Mouse (Mus musculus) MEL (cell line): ENCODE data around the gene Bin2. TPM values are rescaled to one million over a fixed set of nuclear protein-coding genes. Genes with fewer than 3 reads are reported as not detected.

ENCODE experiments used
- DNase-seq: peaks from one replicate; pipeline ENCODE4 v3.0.0; 2011; ENCODE audit warnings: low read depth, low spot score
- H3K27ac ChIP-seq: 2 replicates; pipeline ENCODE4 v1.5.1; 2012; ENCODE audit warnings: low read depth, mild to moderate bottlenecking, control low read depth, low read length, moderate library complexity; ENCODE audit not compliant: control insufficient read depth
- H3K27me3 ChIP-seq, 2 experiments: fragments of 150-350 bp in 1 of 2; sonication (generic) in 1 of 2; 2 replicates each; pipeline ENCODE4 v1.6.1; 2012; ENCODE audit warnings: low read length in 2 of 2, mild to moderate bottlenecking in 2 of 2, improper control_type of control experiment in 1 of 2, moderate library complexity in 1 of 2; ENCODE audit not compliant: insufficient read depth in 2 of 2, control insufficient read depth in 1 of 2
- H3K36me3 ChIP-seq, 2 experiments: 2 replicates each; pipeline ENCODE4 v1.6.1; 2012 to 2014; ENCODE audit warnings: low read length in 2 of 2, improper control_type of control experiment in 1 of 2, inconsistent platforms in 1 of 2, mild to moderate bottlenecking in 1 of 2; ENCODE audit not compliant: insufficient read depth in 2 of 2, control insufficient read depth in 1 of 2
- H3K4me1 ChIP-seq, 2 experiments: fragments of 150-350 bp in 1 of 2; sonication (generic) in 1 of 2; 2 replicates each; pipeline ENCODE4 v1.6.1; 2012; ENCODE audit warnings: low read length in 2 of 2, improper control_type of control experiment in 1 of 2, mild to moderate bottlenecking in 1 of 2; ENCODE audit not compliant: insufficient read depth in 2 of 2, control insufficient read depth in 1 of 2
- H3K4me3 ChIP-seq, 2 experiments: fragments of 150-350 bp in 1 of 2; sonication (generic) in 1 of 2; 2 replicates each; pipeline ENCODE4 v1.5.1; 2012; ENCODE audit warnings: low read depth in 2 of 2, low read length in 2 of 2, mild to moderate bottlenecking in 2 of 2, moderate library complexity in 2 of 2, control low read depth in 1 of 2, improper control_type of control experiment in 1 of 2; ENCODE audit not compliant: control insufficient read depth in 1 of 2, insufficient read depth in 1 of 2
- H3K79me2 ChIP-seq: 2 replicates; pipeline ENCODE4 v1.6.1; 2012; ENCODE audit warnings: mild to moderate bottlenecking, low read length, moderate library complexity; ENCODE audit not compliant: control insufficient read depth, poor library complexity, insufficient read depth
- H3K9ac ChIP-seq: 2 replicates; pipeline ENCODE4 v1.6.1; 2012; ENCODE audit warnings: low read depth, mild to moderate bottlenecking, control low read depth, low read length, moderate library complexity; ENCODE audit not compliant: control insufficient read depth, poor library complexity, severe bottlenecking
- H3K9me3 ChIP-seq: fragments of 150-350 bp; sonication (generic); replicated peaks from 2 replicates; pipeline ENCODE4 v1.6.1; 2012; ENCODE audit warnings: mild to moderate bottlenecking, low read length, improper control_type of control experiment, moderate library complexity; ENCODE audit not compliant: insufficient read depth
- BHLHE40 ChIP-seq: IDR thresholded peaks from 2 replicates; pipeline ENCODE4 v1.6.1; 2012; ENCODE audit warnings: low read depth, mild to moderate bottlenecking, inconsistent platforms, low read length, improper control_type of control experiment, borderline replicate concordance
- CHD1 ChIP-seq: IDR thresholded peaks from 2 replicates; pipeline ENCODE4 v1.6.1; 2012; ENCODE audit warnings: low read depth, mild to moderate bottlenecking, inconsistent platforms, low read length, improper control_type of control experiment
- CHD2 ChIP-seq: IDR thresholded peaks from 2 replicates; pipeline ENCODE4 v1.6.1; 2011; ENCODE audit warnings: low read length, improper control_type of control experiment
- CTCF ChIP-seq, 3 experiments: IDR thresholded peaks in 2 of 3; conservative IDR thresholded peaks in 1 of 3; 2 replicates each; pipeline ENCODE4 v1.5.1; 2011 to 2012; ENCODE audit warnings: low read length in 3 of 3, low read depth in 2 of 3, mild to moderate bottlenecking in 2 of 3, improper control_type of control experiment in 1 of 3, inconsistent platforms in 1 of 3, mixed read lengths in 1 of 3, moderate library complexity in 1 of 3; ENCODE audit not compliant: control insufficient read depth in 1 of 3, insufficient read depth in 1 of 3, poor library complexity in 1 of 3, severe bottlenecking in 1 of 3
- E2F4 ChIP-seq: IDR thresholded peaks from 2 replicates; pipeline ENCODE4 v1.6.1; 2011; ENCODE audit warnings: low read depth, low read length, improper control_type of control experiment, borderline replicate concordance
- ELF1 ChIP-seq: IDR thresholded peaks from 2 replicates; pipeline ENCODE4 v1.6.1; 2014; ENCODE audit warnings: low read depth, mild to moderate bottlenecking, inconsistent platforms, low read length, improper control_type of control experiment, moderate library complexity
- EP300 ChIP-seq, 2 experiments: IDR thresholded peaks; 2 replicates each; pipeline ENCODE4 v1.6.1; 2011; ENCODE audit warnings: improper control_type of control experiment in 2 of 2, low read length in 2 of 2, low read depth in 1 of 2, mild to moderate bottlenecking in 1 of 2
- ETS1 ChIP-seq: IDR thresholded peaks from 2 replicates; pipeline ENCODE4 v1.6.1; 2012; ENCODE audit warnings: low read depth, mild to moderate bottlenecking, inconsistent platforms, low read length, improper control_type of control experiment, moderate library complexity
- HCFC1 ChIP-seq: IDR thresholded peaks from 2 replicates; pipeline ENCODE4 v1.6.1; 2012; ENCODE audit warnings: low read depth, mild to moderate bottlenecking, inconsistent platforms, low read length, improper control_type of control experiment, moderate library complexity
- JUND ChIP-seq: IDR thresholded peaks from 2 replicates; pipeline ENCODE4 v1.6.1; 2011; ENCODE audit warnings: low read depth, mild to moderate bottlenecking, improper control_type of control experiment, low read length
- MAFK ChIP-seq: IDR thresholded peaks from 2 replicates; pipeline ENCODE4 v1.6.1; 2011; ENCODE audit warnings: low read depth, mild to moderate bottlenecking, low read length, improper control_type of control experiment, borderline replicate concordance
- MAX ChIP-seq: IDR thresholded peaks from 2 replicates; pipeline ENCODE4 v1.6.1; 2011; ENCODE audit warnings: low read length, improper control_type of control experiment
- MAZ ChIP-seq: IDR thresholded peaks from 2 replicates; pipeline ENCODE4 v1.6.1; 2012; ENCODE audit warnings: low read depth, mild to moderate bottlenecking, inconsistent platforms, low read length, improper control_type of control experiment
- MEF2A ChIP-seq: IDR thresholded peaks from 2 replicates; pipeline ENCODE4 v1.6.1; 2014; ENCODE audit warnings: low read depth, mild to moderate bottlenecking, inconsistent platforms, low read length, improper control_type of control experiment; ENCODE audit not compliant: poor library complexity, insufficient replicate concordance, severe bottlenecking; ENCODE audit errors: extremely low read depth
- MXI1 ChIP-seq: IDR thresholded peaks from 2 replicates; pipeline ENCODE4 v1.6.1; 2011; ENCODE audit warnings: mild to moderate bottlenecking, low read depth, low read length, improper control_type of control experiment
- MYB ChIP-seq: IDR thresholded peaks from 2 replicates; pipeline ENCODE4 v1.6.1; 2011; ENCODE audit warnings: mild to moderate bottlenecking, low read depth, low read length, improper control_type of control experiment
- MYC ChIP-seq: IDR thresholded peaks from 2 replicates; pipeline ENCODE4 v1.6.1; 2011; ENCODE audit warnings: low read depth, mild to moderate bottlenecking, low read length, improper control_type of control experiment, moderate library complexity
- NRF1 ChIP-seq: IDR thresholded peaks from 2 replicates; pipeline ENCODE4 v1.6.1; 2014; ENCODE audit warnings: low read depth, mild to moderate bottlenecking, inconsistent platforms, low read length, improper control_type of control experiment, moderate library complexity; ENCODE audit not compliant: poor library complexity, insufficient read depth, severe bottlenecking
- POLR2A ChIP-seq, 2 experiments: IDR thresholded peaks; 2 replicates each; pipeline ENCODE4 v1.6.1; 2011 to 2012; ENCODE audit warnings: low read length in 2 of 2, mild to moderate bottlenecking in 2 of 2, control low read depth in 1 of 2, improper control_type of control experiment in 1 of 2, low read depth in 1 of 2, moderate library complexity in 1 of 2; ENCODE audit not compliant: control insufficient read depth in 1 of 2, insufficient read depth in 1 of 2, poor library complexity in 1 of 2
- RAD21 ChIP-seq: IDR thresholded peaks from 2 replicates; pipeline ENCODE4 v1.6.1; 2011; ENCODE audit warnings: mild to moderate bottlenecking, low read depth, low read length, improper control_type of control experiment
- SIN3A ChIP-seq: IDR thresholded peaks from 2 replicates; pipeline ENCODE4 v1.6.1; 2012; ENCODE audit warnings: low read length, improper control_type of control experiment, inconsistent platforms
- SMC3 ChIP-seq: IDR thresholded peaks from 2 replicates; pipeline ENCODE4 v1.6.1; 2011; ENCODE audit warnings: low read depth, low read length, improper control_type of control experiment
- TAL1 ChIP-seq: IDR thresholded peaks from 2 replicates; pipeline ENCODE4 v1.6.1; 2012; ENCODE audit warnings: mild to moderate bottlenecking, inconsistent platforms, low read length, moderate library complexity, mixed read lengths
- TCF12 ChIP-seq: IDR thresholded peaks from 2 replicates; pipeline ENCODE4 v1.6.1; 2014; ENCODE audit warnings: low read depth, mild to moderate bottlenecking, inconsistent platforms, low read length, improper control_type of control experiment, moderate library complexity
- UBTF ChIP-seq: IDR thresholded peaks from 2 replicates; pipeline ENCODE4 v1.6.1; 2012; ENCODE audit warnings: low read depth, mild to moderate bottlenecking, inconsistent platforms, low read length, improper control_type of control experiment, moderate library complexity, borderline replicate concordance; ENCODE audit not compliant: insufficient read depth
- USF1 ChIP-seq: IDR thresholded peaks from 2 replicates; pipeline ENCODE4 v1.6.1; 2014; ENCODE audit warnings: low read depth, mild to moderate bottlenecking, inconsistent platforms, low read length, improper control_type of control experiment, moderate library complexity
- USF2 ChIP-seq, 2 experiments: IDR thresholded peaks; 2 replicates each; pipeline ENCODE4 v1.6.1; 2011 to 2012; ENCODE audit warnings: improper control_type of control experiment in 2 of 2, low read length in 2 of 2, borderline replicate concordance in 1 of 2, inconsistent platforms in 1 of 2, low read depth in 1 of 2, mild to moderate bottlenecking in 1 of 2; ENCODE audit not compliant: insufficient read depth in 1 of 2
- ZMIZ1 ChIP-seq: IDR thresholded peaks from 2 replicates; pipeline ENCODE4 v1.6.1; 2012; ENCODE audit warnings: low read depth, mild to moderate bottlenecking, inconsistent platforms, low read length, improper control_type of control experiment, moderate library complexity
- ZNF384 ChIP-seq: IDR thresholded peaks from 2 replicates; pipeline ENCODE4 v1.6.1; 2012; ENCODE audit warnings: low read depth, mild to moderate bottlenecking, inconsistent platforms, low read length, improper control_type of control experiment
- polyA plus RNA-seq, 2 experiments: library from polyadenylated mRNA; stranded (reverse) in 1 of 2; unstranded in 1 of 2; fragments of >175 nt in 1 of 2; fragments of >200 nt in 1 of 2; gene quantifications; 2 replicates each; pipeline versions ENCODE4 v1.2.1 to v1.2.4; 2012; ENCODE audit warnings: low replicate concordance in 2 of 2, low read depth in 1 of 2; ENCODE audit not compliant: insufficient read length in 2 of 2, insufficient read depth in 1 of 2, missing spikeins in 1 of 2
- total RNA-seq: library from RNA; depleted of rRNA; stranded (reverse); fragments of 300-350 nt; gene quantifications from 2 replicates; pipeline ENCODE4 v1.2.3, GENCODE M21; 2012

The Bin2 gene
- total and polyA plus RNA-seq, 3 experiments, result 79.9 to 128 (median 106) TPM

- peak; percentile 87 for TF ChIP-seq JUND
- TF ChIP-seq CHD1, result peak; percentile 70; the same call in 1 of the 2 replicates
- no peak for TF ChIP-seq MAZ
- no peak for TF ChIP-seq MYB
- no peak for TF ChIP-seq UBTF
- peak in 1 of 2 experiments; percentile 10; a peak in 1 of 4 replicates for TF ChIP-seq POLR2A (IDR thresholded peaks at IDR 0.05; ENCODE audit: control insufficient read depth in 1 of 2, insufficient read depth in 1 of 2, low read depth in 1 of 2, low read length in 2 of 2, poor library complexity in 1 of 2)
- H3K27ac ChIP-seq, result peak overlapping the region; percentile 92
- no peaks in the 10 kb centered on the region for H3K27me3 ChIP-seq
- peak overlapping the region; percentile 77 for H3K9ac ChIP-seq
- peak overlapping the region; percentile 67 to 71 for H3K4me3 ChIP-seq
- peaks cover 23 to 35% of the 10 kb centered on the region in 2 experiments for H3K4me1 ChIP-seq
- H3K36me3 ChIP-seq, result peaks cover 0 to 26% of the 10 kb centered on the region in 2 experiments; a peak in 2 of 4 replicates
- H3K79me2 ChIP-seq, result peaks cover 6% of the 10 kb centered on the region
- peak; percentile 82 for DNase-seq
- no peaks in the 10 kb centered on the region for H3K9me3 ChIP-seq
Measured at GRCm38 (mm10) chr15:100686434-100686833, 17.1 kb upstream of the Bin2 start.

- H3K9me3 ChIP-seq, result no peaks in the 10 kb centered on the region
- H3K4me3 ChIP-seq, result peak overlapping the region; percentile 67 to 71
- H3K4me1 ChIP-seq, result peaks cover 23 to 35% of the 10 kb centered on the region in 2 experiments
- H3K27me3 ChIP-seq, result no peaks in the 10 kb centered on the region
- DNase-seq, result peak; percentile 91
- peaks cover 0 to 26% of the 10 kb centered on the region in 2 experiments; a peak in 2 of 4 replicates for H3K36me3 ChIP-seq
- H3K79me2 ChIP-seq, result peaks cover 6% of the 10 kb centered on the region
- peak overlapping the region; percentile 92 for H3K27ac ChIP-seq
- peak overlapping the region; percentile 77 for H3K9ac ChIP-seq
- TF ChIP-seq MAX, result peak; percentile 95
- peak in 1 of 2 experiments; percentile 54; a peak in 1 of 4 replicates for TF ChIP-seq POLR2A (IDR thresholded peaks at IDR 0.05; ENCODE audit: control insufficient read depth in 1 of 2, insufficient read depth in 1 of 2, low read depth in 1 of 2, low read length in 2 of 2, poor library complexity in 1 of 2)
- TF ChIP-seq NRF1, result peak; percentile 36; the same call in 1 of the 2 replicates
- peak; percentile 66; the same call in 1 of the 2 replicates for TF ChIP-seq ZMIZ1
- TF ChIP-seq USF2 (IDR thresholded peaks at IDR 0.05; ENCODE audit: borderline replicate concordance in 1 of 2, insufficient read depth in 1 of 2, low read depth in 1 of 2, low read length in 2 of 2), result no peak
- no peak for TF ChIP-seq RAD21
- TF ChIP-seq MEF2A, result 0 out of 2 replicates have a peak, but pooled peaks have one; percentile 56
- peak; percentile 70 for TF ChIP-seq HCFC1
- TF ChIP-seq MAFK, result peak; percentile 75; the same call in 1 of the 2 replicates
- peak; percentile 87 for TF ChIP-seq MXI1
- peak; percentile 98 for TF ChIP-seq MYB
- peak; percentile 71 for TF ChIP-seq ZNF384
- TF ChIP-seq BHLHE40, result peak; percentile 83; the same call in 1 of the 2 replicates
- TF ChIP-seq USF1, result 0 out of 2 replicates have a peak, but pooled peaks have one; percentile 36
- TF ChIP-seq EP300 (IDR thresholded peaks at IDR 0.05; ENCODE audit: low read depth in 1 of 2, low read length in 2 of 2), result peak; percentile 99 to 100
- peak; percentile 15; the same call in 1 of the 2 replicates for TF ChIP-seq SMC3
- peak; percentile 100 for TF ChIP-seq TCF12
- TF ChIP-seq SIN3A, result peak; percentile 93
- peak; percentile 68; the same call in 1 of the 2 replicates for TF ChIP-seq MAZ
- TF ChIP-seq ELF1, result peak; percentile 42; the same call in 1 of the 2 replicates
- no peak for TF ChIP-seq E2F4
- TF ChIP-seq ETS1, result peak; percentile 97
- TF ChIP-seq CTCF (IDR thresholded peaks at IDR 0.05 in 2 of 3, conservative IDR thresholded peaks at IDR 0.05 in 1 of 3; ENCODE audit: control insufficient read depth in 1 of 3, insufficient read depth in 1 of 3, low read depth in 2 of 3, low read length in 3 of 3, poor library complexity in 1 of 3, severe bottlenecking in 1 of 3), result no peak; a peak in 1 of 6 replicates
- TF ChIP-seq MYC, result peak; percentile 95
- TF ChIP-seq CHD2, result no peak; the same call in 1 of the 2 replicates
- peak; percentile 96 for TF ChIP-seq TAL1
Measured at GRCm38 (mm10) chr15:100685849-100686248, 16.5 kb upstream of the Bin2 start.
